Mouse (Mus musculus): Measurements from ENCODE around the gene Snx10. TPM values are rescaled to one million over a fixed set of nuclear protein-coding genes. Genes with fewer than 3 reads are reported as not detected.

Snx10 gene
- total RNA-seq, 2 experiments from 2014 or later = 125 to 133 TPM

DNA sequence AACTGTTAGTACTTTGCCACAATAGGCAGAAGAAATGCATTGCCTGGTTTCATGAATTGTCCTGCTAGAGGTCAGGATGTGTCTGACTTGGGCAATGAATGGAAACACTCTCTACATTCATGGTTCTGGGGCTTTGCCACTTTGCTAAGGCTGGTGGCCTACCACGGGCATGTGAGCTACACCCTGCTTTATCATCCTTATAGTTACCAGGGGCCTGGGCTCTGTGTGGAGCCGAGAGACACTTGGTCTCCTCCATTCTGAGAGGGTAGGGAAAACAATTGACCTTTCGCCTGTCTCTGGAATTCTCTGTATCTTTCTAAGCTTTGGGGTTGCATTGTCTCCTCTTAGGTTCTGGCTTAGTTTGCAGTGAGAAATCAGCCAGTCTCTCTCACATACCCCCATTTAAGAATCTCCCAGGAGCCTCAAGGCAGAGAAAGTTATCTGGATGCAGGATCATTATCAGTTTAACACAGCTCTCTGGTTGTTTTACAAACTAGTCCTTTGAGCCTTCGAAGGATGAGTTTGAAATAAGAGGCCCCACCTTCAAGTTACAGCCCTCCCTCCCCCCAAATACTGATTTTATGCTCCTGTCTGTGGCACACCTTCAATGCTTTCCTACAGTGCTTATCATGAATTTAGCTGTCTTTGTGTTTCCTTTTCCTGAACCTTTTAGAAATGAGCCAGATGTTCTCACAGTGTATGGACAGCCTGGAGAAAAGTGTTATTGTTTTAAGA lies 109.4 kb downstream of the Snx10 start:
- ATAC-seq (ENCODE audit: poor library complexity, severe bottlenecking) = no peak

DNA sequence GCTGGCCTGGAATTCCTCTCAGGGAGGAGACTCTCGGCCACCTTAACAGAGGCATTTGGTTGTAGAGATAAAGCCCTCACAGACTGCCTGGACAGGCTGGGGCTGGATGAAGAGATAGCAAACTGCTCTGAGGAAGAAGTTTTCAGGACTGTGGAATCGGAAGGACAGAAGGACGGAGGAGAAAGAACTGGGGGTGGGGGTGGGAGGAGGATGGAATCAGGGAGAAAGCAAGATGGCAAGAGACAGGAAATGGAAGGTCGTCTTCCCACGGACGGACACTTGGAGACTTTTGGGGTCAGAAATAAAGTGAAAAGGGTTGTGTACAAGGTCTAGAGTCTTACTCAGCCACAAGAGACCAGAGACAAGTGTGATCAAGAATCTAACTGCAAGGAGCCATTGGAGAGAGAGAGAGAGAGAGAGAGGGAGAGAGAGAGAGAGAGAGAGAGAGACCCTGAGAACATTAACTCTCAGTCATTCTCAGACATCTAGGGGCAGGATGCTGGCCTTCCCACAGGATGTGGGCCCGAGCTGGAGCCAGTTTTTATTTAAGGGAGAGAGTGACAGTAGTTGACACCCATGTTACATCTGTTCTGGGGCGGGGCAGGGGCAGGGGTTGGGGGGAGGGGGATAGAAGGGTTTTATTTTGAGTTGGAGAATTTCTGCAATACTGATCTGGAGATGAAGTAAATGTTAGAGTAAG lies 110.1 kb downstream of the Snx10 start:
- ATAC-seq (ENCODE audit: poor library complexity, severe bottlenecking) = no peak

GRCm38 (mm10) chr6:51636019-51636568 lies 112.4 kb downstream of the Snx10 start:
- ATAC-seq (ENCODE audit: poor library complexity, severe bottlenecking) = peak; percentile 96

Other genes with a start within 250 kb of the Snx10 start
- gene Nfe2l3, start 91.2 kb upstream of the Snx10 start, total RNA-seq (2015) = 0.11 TPM in 1 of 2 replicates, not detected in the other
- 0.48 TPM in 1 of 2 replicates, not detected in the other for gene Nfe2l3, start 91.2 kb upstream of the Snx10 start, total RNA-seq (2017)
- 1,149 and 1,154 TPM in 2 replicates for gene Hnrnpa2b1, start 54.0 kb upstream of the Snx10 start, total RNA-seq (2015)
- 1,039 and 1,264 TPM in 2 replicates for gene Hnrnpa2b1, start 54.0 kb upstream of the Snx10 start, total RNA-seq (2017)
- 179 and 190 TPM in 2 replicates for gene Cbx3, start 53.5 kb upstream of the Snx10 start, total RNA-seq (2015)
- gene Cbx3, start 53.5 kb upstream of the Snx10 start, total RNA-seq (2017) = 242 and 272 TPM in 2 replicates

All from megakaryocyte, adult 5-6 weeks (primary cell).